Mouse (Mus musculus): ENCODE measurements at regions not wholly inside any gene's neighbourhood (a gene's known extent, or its start where the extent isn't known, plus 50 kb on each side); places are given as distances from the start of the nearest gene placed in this dataset.

DNA sequence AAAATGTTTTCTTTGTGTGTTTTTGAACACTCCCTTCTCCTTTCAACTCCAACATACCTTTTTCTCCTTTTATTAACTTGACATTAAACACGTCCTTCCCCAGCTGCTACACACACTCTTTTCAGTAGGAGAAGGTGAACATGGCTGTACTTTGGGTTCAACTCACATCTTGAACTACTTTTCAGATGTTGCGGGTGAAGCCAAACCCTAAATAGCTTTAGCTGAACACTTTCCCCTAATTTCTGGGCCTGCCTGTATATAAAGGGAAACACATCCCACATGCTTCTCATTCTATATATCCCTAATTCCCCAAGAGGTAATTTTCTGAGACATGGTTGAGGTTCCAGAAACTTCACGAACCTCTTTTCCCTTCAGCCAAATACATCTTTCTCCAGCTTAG lies 168.2 kb downstream of the Mtx2 start:
- H3K36me3 ChIP-seq (ENCODE audit: control insufficient read depth, insufficient read depth, low read length): no peaks in the 10 kb centered on the region
- H3K27ac ChIP-seq (replicated peaks): no peak overlapping the region
- TF ChIP-seq CTCF (IDR thresholded peaks at IDR 0.05; ENCODE audit: low read depth) (no peak), EP300 (optimal IDR thresholded peaks at IDR 0.05) (no peak)
- no peak overlapping the region for H3K4me3 ChIP-seq (ENCODE audit: low read depth, low read length)
- H3K27me3 ChIP-seq (ENCODE audit: control insufficient read depth, insufficient read depth, low read length): no peaks in the 10 kb centered on the region
- H3K4me1 ChIP-seq (replicated peaks; ENCODE audit: control insufficient read depth, insufficient read depth): no peaks in the 10 kb centered on the region
- DNase-seq (ENCODE audit: low spot score): no peak
- WGBS: 72% methylated on average over 3 of the region's 3 CpGs
- H3K9ac ChIP-seq (ENCODE audit: low read length): no peak overlapping the region
- no peaks in the 10 kb centered on the region for H3K9me3 ChIP-seq (ENCODE audit: control insufficient read depth, low read length)
- H3K4me2 ChIP-seq (replicated peaks; ENCODE audit: low read depth): no peak overlapping the region
- ATAC-seq (ENCODE audit: low FRiP score, low TSS enrichment): no peak

GRCm38 (mm10) chr2:74994998-74995397 lies 169.4 kb downstream of the Mtx2 start:
- Histone ChIP-seq H3K27ac (replicated peaks) (no peak overlapping the region), H3K36me3 (ENCODE audit: control insufficient read depth, insufficient read depth, low read length) (no peaks in the 10 kb centered on the region), H3K4me1 (replicated peaks; ENCODE audit: control insufficient read depth, insufficient read depth) (no peaks in the 10 kb centered on the region), H3K9me3 (ENCODE audit: control insufficient read depth, low read length) (no peaks in the 10 kb centered on the region), H3K4me2 (replicated peaks; ENCODE audit: low read depth) (no peak overlapping the region), H3K9ac (ENCODE audit: low read length) (no peak overlapping the region), H3K27me3 (ENCODE audit: control insufficient read depth, insufficient read depth, low read length) (no peaks in the 10 kb centered on the region), H3K4me3 (ENCODE audit: low read depth, low read length) (no peak overlapping the region)
- ATAC-seq (ENCODE audit: low FRiP score, low TSS enrichment) (no peak), DNase-seq (ENCODE audit: low spot score) (no peak)
- WGBS: 38% methylated on average over 2 of the region's 2 CpGs
- no peak for TF ChIP-seq EP300 (optimal IDR thresholded peaks at IDR 0.05)
- no peak for TF ChIP-seq CTCF (IDR thresholded peaks at IDR 0.05; ENCODE audit: low read depth)

DNA sequence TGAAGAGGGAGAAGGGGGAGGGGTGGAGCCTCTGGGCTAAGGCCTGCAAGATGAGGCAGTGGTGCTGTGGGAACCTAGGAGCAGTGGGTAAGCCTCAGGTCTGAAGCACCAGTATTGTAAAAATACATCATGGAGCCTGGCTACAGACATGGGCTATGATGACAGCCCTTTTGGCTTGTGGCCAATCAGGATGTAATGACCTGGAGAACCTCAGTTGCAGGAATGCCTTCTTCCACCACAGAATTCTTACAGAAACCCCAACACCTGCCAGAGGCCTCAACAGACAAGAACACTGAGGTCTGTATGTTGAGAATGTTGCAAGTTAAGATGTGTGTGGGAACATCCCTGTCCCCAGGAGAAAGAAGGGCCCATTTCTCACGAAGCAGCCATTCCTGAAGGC lies 172.1 kb downstream of the Mtx2 start:
- H3K27me3 ChIP-seq (ENCODE audit: control insufficient read depth, insufficient read depth, low read length): no peaks in the 10 kb centered on the region
- H3K4me2 ChIP-seq (replicated peaks; ENCODE audit: low read depth): no peak overlapping the region
- no peaks in the 10 kb centered on the region for H3K36me3 ChIP-seq (ENCODE audit: control insufficient read depth, insufficient read depth, low read length)
- no peaks in the 10 kb centered on the region for H3K9me3 ChIP-seq (ENCODE audit: control insufficient read depth, low read length)
- TF ChIP-seq EP300 (optimal IDR thresholded peaks at IDR 0.05) (no peak), CTCF (IDR thresholded peaks at IDR 0.05; ENCODE audit: low read depth) (no peak)
- WGBS: 91% methylated on average over 1 of the region's 1 CpGs
- no peak overlapping the region for H3K4me3 ChIP-seq (ENCODE audit: low read depth, low read length)
- H3K27ac ChIP-seq (replicated peaks): no peak overlapping the region
- ATAC-seq (ENCODE audit: low FRiP score, low TSS enrichment): no peak
- no peak for DNase-seq (ENCODE audit: low spot score)
- H3K4me1 ChIP-seq (replicated peaks; ENCODE audit: control insufficient read depth, insufficient read depth): no peaks in the 10 kb centered on the region
- no peak overlapping the region for H3K9ac ChIP-seq (ENCODE audit: low read length)

DNA sequence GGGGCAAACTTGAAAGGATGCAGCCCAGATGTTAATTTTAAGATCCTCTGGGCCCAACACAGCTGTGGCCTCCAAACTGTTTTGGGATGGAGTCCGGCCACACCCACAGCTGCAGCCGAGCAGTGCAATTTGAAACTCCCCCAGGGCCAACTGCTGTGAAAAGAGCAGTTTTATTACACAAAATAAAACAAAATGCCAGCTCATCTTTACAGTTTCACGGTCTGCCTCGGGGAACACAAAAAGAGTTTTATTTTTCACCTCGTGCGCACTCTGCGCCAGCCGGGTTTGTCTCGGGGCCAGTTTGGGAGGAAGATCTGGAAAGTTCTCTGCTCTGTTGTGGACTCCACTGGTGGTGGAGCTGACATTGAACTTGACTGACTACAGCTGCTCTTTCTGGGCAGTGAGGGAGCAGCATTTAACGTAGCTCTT lies 174.8 kb downstream of the Mtx2 start:
- ATAC-seq (ENCODE audit: low FRiP score, low TSS enrichment) (peak; percentile 53; the same call in 1 of the 2 replicates), DNase-seq (ENCODE audit: low spot score) (no peak)
- Histone ChIP-seq H3K27me3 (ENCODE audit: control insufficient read depth, insufficient read depth, low read length) (no peaks in the 10 kb centered on the region), H3K4me1 (replicated peaks; ENCODE audit: control insufficient read depth, insufficient read depth) (no peaks in the 10 kb centered on the region), H3K4me2 (replicated peaks; ENCODE audit: low read depth) (peak overlapping the region; percentile 14; the same call in 1 of the 2 replicates), H3K36me3 (ENCODE audit: control insufficient read depth, insufficient read depth, low read length) (no peaks in the 10 kb centered on the region), H3K27ac (replicated peaks) (no peak overlapping the region), H3K4me3 (ENCODE audit: low read depth, low read length) (no peak overlapping the region), H3K9ac (ENCODE audit: low read length) (no peak overlapping the region), H3K9me3 (ENCODE audit: control insufficient read depth, low read length) (no peaks in the 10 kb centered on the region)
- TF ChIP-seq CTCF (IDR thresholded peaks at IDR 0.05; ENCODE audit: low read depth) (no peak), EP300 (optimal IDR thresholded peaks at IDR 0.05) (no peak)
- 40% methylated on average over 10 of the region's 10 CpGs for WGBS

GRCm38 (mm10) chr2:75002562-75002961 lies 177.0 kb downstream of the Mtx2 start:
- Histone ChIP-seq H3K4me3 (ENCODE audit: low read depth, low read length) (no peak overlapping the region), H3K27ac (replicated peaks) (no peak overlapping the region), H3K9ac (ENCODE audit: low read length) (no peak overlapping the region), H3K4me2 (replicated peaks; ENCODE audit: low read depth) (no peak overlapping the region), H3K27me3 (ENCODE audit: control insufficient read depth, insufficient read depth, low read length) (no peaks in the 10 kb centered on the region), H3K4me1 (replicated peaks; ENCODE audit: control insufficient read depth, insufficient read depth) (no peaks in the 10 kb centered on the region), H3K9me3 (ENCODE audit: control insufficient read depth, low read length) (no peaks in the 10 kb centered on the region), H3K36me3 (ENCODE audit: control insufficient read depth, insufficient read depth, low read length) (no peaks in the 10 kb centered on the region)
- DNase-seq (ENCODE audit: low spot score): no peak
- ATAC-seq (ENCODE audit: low FRiP score, low TSS enrichment): no peak
- 84% methylated on average over 12 of the region's 12 CpGs for WGBS
- TF ChIP-seq CTCF (IDR thresholded peaks at IDR 0.05; ENCODE audit: low read depth): no peak

DNA sequence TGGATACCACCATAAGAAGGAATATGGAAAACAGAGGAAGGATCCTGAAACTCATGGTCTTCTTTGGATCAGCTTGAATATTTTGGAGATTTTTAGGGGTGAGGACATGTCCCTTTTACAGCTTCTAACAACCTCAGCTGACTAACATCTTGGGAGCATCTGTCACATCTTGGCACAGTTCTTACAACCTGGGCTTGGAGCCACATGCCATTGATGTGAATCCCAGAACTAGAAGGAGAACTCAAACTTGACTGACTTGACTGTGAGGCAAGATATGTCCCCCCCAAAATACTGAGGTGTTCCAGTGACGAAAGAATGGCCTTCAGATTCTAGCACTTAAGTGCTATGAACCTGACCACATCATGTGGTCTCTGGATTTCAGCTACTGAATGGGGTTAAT lies 182.5 kb downstream of the Mtx2 start:
- H3K4me3 ChIP-seq (ENCODE audit: low read depth, low read length): no peak overlapping the region
- no peaks in the 10 kb centered on the region for H3K36me3 ChIP-seq (ENCODE audit: control insufficient read depth, insufficient read depth, low read length)
- no peak for TF ChIP-seq EP300 (optimal IDR thresholded peaks at IDR 0.05)
- no peak for TF ChIP-seq CTCF (IDR thresholded peaks at IDR 0.05; ENCODE audit: low read depth)
- no peaks in the 10 kb centered on the region for H3K4me1 ChIP-seq (replicated peaks; ENCODE audit: control insufficient read depth, insufficient read depth)
- DNase-seq (ENCODE audit: low spot score) (no peak), ATAC-seq (ENCODE audit: low FRiP score, low TSS enrichment) (no peak)
- 83% methylated on average over 1 of the region's 1 CpGs for WGBS
- H3K9me3 ChIP-seq (ENCODE audit: control insufficient read depth, low read length): no peaks in the 10 kb centered on the region
- H3K9ac ChIP-seq (ENCODE audit: low read length): no peak overlapping the region
- no peaks in the 10 kb centered on the region for H3K27me3 ChIP-seq (ENCODE audit: control insufficient read depth, insufficient read depth, low read length)
- H3K4me2 ChIP-seq (replicated peaks; ENCODE audit: low read depth): no peak overlapping the region
- H3K27ac ChIP-seq (replicated peaks): no peak overlapping the region

Data from stomach, postnatal 0 days (tissue).